Mouse (Mus musculus) liver, postnatal 0 days (tissue): ENCODE data around the gene Ndufb4. TPM values are rescaled to one million over a fixed set of nuclear protein-coding genes. Genes with fewer than 3 reads are reported as not detected.
"Not testable (repeated sequence)": the region's sequence is repeated elsewhere in the genome, so short reads cannot be mapped to it uniquely, and the experiment has no call there.

Experiments
- ATAC-seq: fragments of 200-750 bp; cut with Nextera tagmentation; 2 replicates; pipeline ENCODE4 v1.8.0; 2017; ENCODE audit warnings: mild to moderate bottlenecking, moderate library complexity
- DNase-seq: peaks from one replicate; pipeline ENCODE4 v3.0.0-alpha.2; 2016
- H3K27ac ChIP-seq: fragments of 300-500 bp; sonication (generic); 2 replicates; pipeline ENCODE4 v1.5.1; 2014; ENCODE audit warnings: antibody characterized with exemption, moderate library complexity, mild to moderate bottlenecking, low read depth
- H3K27me3 ChIP-seq: fragments of 300-500 bp; sonication (generic); 2 replicates; pipeline ENCODE4 v1.6.1; 2014; ENCODE audit warnings: low read length, control low read depth, mixed read lengths; ENCODE audit not compliant: insufficient read depth
- H3K36me3 ChIP-seq: fragments of 300-500 bp; sonication (generic); replicated peaks from 2 replicates; pipeline ENCODE4 v1.6.1; 2014; ENCODE audit warnings: mild to moderate bottlenecking, control low read depth, low read length, moderate library complexity, mixed read lengths; ENCODE audit not compliant: insufficient read depth
- H3K4me1 ChIP-seq: fragments of 300-500 bp; sonication (generic); 2 replicates; pipeline ENCODE4 v1.6.1; 2014; ENCODE audit warnings: antibody characterized with exemption, mild to moderate bottlenecking, control low read depth; ENCODE audit not compliant: insufficient read depth
- H3K4me2 ChIP-seq: fragments of 300-500 bp; sonication (generic); 2 replicates; pipeline ENCODE4 v1.6.1; 2014; ENCODE audit warnings: low read depth, mild to moderate bottlenecking, low read length, moderate library complexity, mixed read lengths
- H3K4me3 ChIP-seq: fragments of 300-500 bp; sonication (generic); 2 replicates; pipeline ENCODE4 v1.5.1; 2014; ENCODE audit warnings: low read depth, low read length
- H3K9ac ChIP-seq: fragments of 300-500 bp; sonication (generic); replicated peaks from 2 replicates; pipeline ENCODE4 v1.6.1; 2014; ENCODE audit warnings: mild to moderate bottlenecking, moderate library complexity
- H3K9me3 ChIP-seq: fragments of 300-500 bp; sonication (generic); 2 replicates; pipeline ENCODE4 v1.6.1; 2016; ENCODE audit warnings: mild to moderate bottlenecking, control low read depth, low read length, mixed read lengths
- CTCF ChIP-seq: sonication (generic); IDR thresholded peaks from 2 replicates; pipeline ENCODE4 v1.5.1; 2016; ENCODE audit warnings: antibody characterized with exemption, low read depth
- EP300 ChIP-seq: IDR thresholded peaks from 2 replicates; pipeline ENCODE4 v1.6.1; 2016; ENCODE audit warnings: antibody characterized with exemption, low read depth, mild to moderate bottlenecking
- WGBS: fragments of 180-500 bp; shearing (Covaris S2); extraction: QIAGEN DNeasy Blood & Tissue Kit; methylation state at CpG from one replicate; pipeline ENCODE4 v1.1.7; 2014; ENCODE audit not compliant: insufficient replicate concordance; 5-methylcytosine and 5-hydroxymethylcytosine counted together
- polyA plus RNA-seq: library from polyadenylated mRNA; unstranded; fragments of >200 nt; fragmentation: Nextera tagmentation; extraction: Ambion mirVana; gene quantifications from 2 replicates; pipeline ENCODE4 v1.2.1, GENCODE M21; 2015

Gene Ndufb4
- polyA plus RNA-seq, 1 experiment from 2014 or later: 67.3 TPM

DNA sequence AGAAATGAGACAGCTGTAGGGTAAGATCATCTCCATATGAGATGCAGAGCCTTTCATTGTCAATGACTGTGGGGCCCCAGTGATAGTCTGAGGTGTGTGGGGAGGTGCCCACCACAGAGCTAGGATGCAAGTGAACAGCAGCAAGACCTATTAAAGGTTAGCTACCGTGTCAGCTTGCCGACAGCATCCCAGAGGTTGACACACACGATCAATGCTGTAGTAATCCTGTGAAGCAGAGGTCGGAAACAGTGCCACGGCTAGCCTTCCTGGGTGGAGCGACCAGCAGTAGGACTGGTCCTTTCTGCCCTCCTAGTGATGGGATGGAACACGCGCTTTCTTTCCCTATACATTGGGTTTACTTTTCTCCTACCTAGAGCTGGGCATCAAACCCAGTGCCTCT lies 9.0 kb downstream of the Ndufb4 start:
- 82% methylated on average over 8 of the region's 8 CpGs for WGBS
- Histone ChIP-seq H3K9ac (no peak overlapping the region), H3K4me3 (no peak overlapping the region), H3K4me1 (no peaks in the 10 kb centered on the region), H3K9me3 (no peaks in the 10 kb centered on the region), H3K27ac (no peak overlapping the region), H3K36me3 (peaks cover 24% of the 10 kb centered on the region), H3K4me2 (no peak overlapping the region), H3K27me3 (no peaks in the 10 kb centered on the region)
- TF ChIP-seq CTCF (no peak), EP300 (no peak)
- ATAC-seq (no peak), DNase-seq (no peak)

DNA sequence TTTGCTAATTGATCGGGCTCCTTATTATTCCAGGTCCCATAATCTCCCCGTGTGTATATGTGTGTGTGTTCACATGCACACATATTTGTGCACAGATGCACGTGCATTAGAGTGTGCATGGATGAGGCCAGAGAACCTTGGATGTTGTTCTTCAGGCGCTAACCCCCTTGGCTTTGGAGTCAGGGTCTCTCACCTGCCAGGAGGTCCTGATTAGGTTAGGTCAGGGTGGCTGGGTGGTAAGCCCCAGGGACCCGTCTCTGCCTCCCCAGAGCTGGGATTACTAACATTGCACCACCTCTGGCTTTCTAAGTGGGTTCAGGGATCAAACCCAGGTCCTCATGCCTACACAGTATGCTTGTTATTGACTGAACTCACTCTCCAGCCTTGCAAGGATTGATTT lies 9.8 kb downstream of the Ndufb4 start:
- DNase-seq: no peak
- no peak overlapping the region for H3K4me3 ChIP-seq
- peaks cover 24% of the 10 kb centered on the region for H3K36me3 ChIP-seq
- H3K27me3 ChIP-seq: no peaks in the 10 kb centered on the region
- H3K27ac ChIP-seq: no peak overlapping the region
- no peaks in the 10 kb centered on the region for H3K9me3 ChIP-seq
- H3K9ac ChIP-seq: no peak overlapping the region
- no peak for TF ChIP-seq EP300
- no peak for TF ChIP-seq CTCF
- no peak for ATAC-seq
- WGBS: 78% methylated on average over 5 of the region's 5 CpGs
- no peak overlapping the region for H3K4me2 ChIP-seq
- H3K4me1 ChIP-seq: no peaks in the 10 kb centered on the region

GRCm38 (mm10) chr16:37640522-37640921 lies 13.7 kb downstream of the Ndufb4 start:
- not testable (repeated sequence) for H3K4me1 ChIP-seq, H3K9ac ChIP-seq, H3K9me3 ChIP-seq, H3K4me2 ChIP-seq, DNase-seq, H3K27me3 ChIP-seq, H3K4me3 ChIP-seq, H3K27ac ChIP-seq, ATAC-seq, H3K36me3 ChIP-seq

DNA sequence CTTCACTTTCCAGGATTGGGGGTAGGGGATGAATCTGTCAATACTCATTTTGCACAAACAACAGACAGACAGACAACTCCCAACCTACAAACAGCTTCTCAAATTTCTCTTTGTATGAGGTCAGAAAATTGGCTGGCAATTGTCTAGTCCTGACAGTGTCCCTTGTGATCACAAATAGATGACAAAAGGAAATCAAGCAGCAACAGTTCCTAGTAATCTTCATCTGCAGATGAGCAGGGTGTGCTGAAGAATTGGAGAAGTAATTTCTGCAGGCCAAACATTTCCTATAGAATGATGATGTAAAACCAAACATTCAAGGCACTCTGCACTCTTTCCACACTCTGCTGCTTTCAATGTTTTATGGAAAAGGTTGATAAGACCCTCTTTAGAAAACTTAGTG lies 16.5 kb downstream of the Ndufb4 start:
- TF ChIP-seq CTCF (no peak), EP300 (no peak)
- Histone ChIP-seq H3K4me3 (no peak overlapping the region), H3K27me3 (no peaks in the 10 kb centered on the region), H3K27ac (no peak overlapping the region), H3K9ac (no peak overlapping the region), H3K4me1 (no peaks in the 10 kb centered on the region), H3K4me2 (no peak overlapping the region), H3K36me3 (no peaks in the 10 kb centered on the region), H3K9me3 (no peaks in the 10 kb centered on the region)
- DNase-seq: no peak
- ATAC-seq: no peak

DNA sequence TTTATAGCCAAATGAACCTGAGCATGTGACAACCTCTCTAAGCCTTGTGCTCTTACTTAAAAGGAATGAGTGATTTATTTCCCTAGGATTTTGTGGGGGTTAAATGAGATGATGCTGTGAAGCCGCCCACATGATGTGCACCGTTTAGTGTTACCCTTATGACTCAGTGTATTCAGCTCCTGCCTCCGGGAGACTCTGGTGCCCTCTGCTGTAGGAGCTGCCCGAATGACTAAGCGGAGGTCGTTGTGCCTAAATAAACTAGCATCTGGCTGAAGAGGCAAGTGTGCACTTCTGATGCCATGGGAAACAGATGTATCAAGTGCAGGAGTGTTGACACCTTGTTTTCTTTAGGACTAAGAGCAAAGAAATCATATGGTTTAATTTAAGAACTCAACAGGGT lies 18.1 kb downstream of the Ndufb4 start:
- 0 out of 2 replicates have a peak, but pooled peaks cover 2% of the 10 kb centered on the region for H3K36me3 ChIP-seq
- no peak for ATAC-seq

DNA sequence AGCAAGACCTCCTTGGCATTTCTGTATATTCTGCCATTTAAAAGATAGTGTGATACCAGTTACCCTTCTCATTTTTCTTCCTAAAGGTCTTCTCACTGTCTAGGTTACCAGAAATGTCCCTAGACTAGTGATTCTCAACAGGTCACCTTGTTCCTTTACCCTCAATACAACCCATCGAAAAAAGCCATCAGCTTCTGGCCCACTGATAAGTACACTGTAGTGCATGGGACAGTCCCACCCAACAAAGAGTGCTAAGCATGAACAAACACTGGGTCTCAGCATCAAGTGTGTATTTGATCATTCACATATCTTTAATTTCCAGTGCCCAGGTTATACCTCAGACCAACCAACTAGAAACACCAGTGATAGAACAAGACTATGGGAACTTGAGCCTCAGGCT lies 19.2 kb downstream of the Ndufb4 start:
- no peaks in the 10 kb centered on the region for H3K27me3 ChIP-seq
- DNase-seq (no peak), ATAC-seq (no peak)
- no peaks in the 10 kb centered on the region for H3K4me1 ChIP-seq
- no peak overlapping the region for H3K4me3 ChIP-seq
- H3K27ac ChIP-seq: no peak overlapping the region
- TF ChIP-seq EP300 (no peak), CTCF (no peak)
- 0 out of 2 replicates have a peak, but pooled peaks cover 2% of the 10 kb centered on the region for H3K36me3 ChIP-seq
- no peaks in the 10 kb centered on the region for H3K9me3 ChIP-seq
- H3K9ac ChIP-seq: no peak overlapping the region
- H3K4me2 ChIP-seq: no peak overlapping the region
- 80% methylated on average over 1 of the region's 1 CpGs for WGBS

More for the DNA sequence above, 18.1 kb downstream of the Ndufb4 start:
- no peak overlapping the region for H3K4me3 ChIP-seq
- no peaks in the 10 kb centered on the region for H3K27me3 ChIP-seq
- H3K27ac ChIP-seq: no peak overlapping the region
- TF ChIP-seq EP300 (no peak), CTCF (peak; percentile 33)
- no peak for DNase-seq
- H3K9me3 ChIP-seq: no peaks in the 10 kb centered on the region
- no peak overlapping the region for H3K4me2 ChIP-seq
- H3K4me1 ChIP-seq: no peaks in the 10 kb centered on the region
- 59% methylated on average over 6 of the region's 6 CpGs for WGBS
- no peak overlapping the region for H3K9ac ChIP-seq

GRCm38 (mm10) chr16:37634578-37634977 lies 19.7 kb downstream of the Ndufb4 start:
- Histone ChIP-seq H3K4me1 (no peaks in the 10 kb centered on the region), H3K9ac (no peak overlapping the region), H3K4me3 (no peak overlapping the region), H3K36me3 (0 out of 2 replicates have a peak, but pooled peaks cover 2% of the 10 kb centered on the region), H3K4me2 (no peak overlapping the region; the same call in 1 of the 2 replicates), H3K9me3 (no peaks in the 10 kb centered on the region), H3K27me3 (no peaks in the 10 kb centered on the region), H3K27ac (no peak overlapping the region)
- TF ChIP-seq CTCF (no peak), EP300 (no peak)
- WGBS: 53% methylated on average over 9 of the region's 9 CpGs
- ATAC-seq (peak; percentile 59), DNase-seq (no peak)
